Mouse (Mus musculus) CD4-positive helper T cell, adult 2 months (primary cell): Measurements from ENCODE around the gene Hoxb7.

ENCODE experiments used
- DNase-seq: peaks from one replicate; pipeline ENCODE4 v3.0.0-alpha.2; 2012; ENCODE audit warnings: low read depth, missing footprints, low spot score

The Hoxb7 gene

DNA sequence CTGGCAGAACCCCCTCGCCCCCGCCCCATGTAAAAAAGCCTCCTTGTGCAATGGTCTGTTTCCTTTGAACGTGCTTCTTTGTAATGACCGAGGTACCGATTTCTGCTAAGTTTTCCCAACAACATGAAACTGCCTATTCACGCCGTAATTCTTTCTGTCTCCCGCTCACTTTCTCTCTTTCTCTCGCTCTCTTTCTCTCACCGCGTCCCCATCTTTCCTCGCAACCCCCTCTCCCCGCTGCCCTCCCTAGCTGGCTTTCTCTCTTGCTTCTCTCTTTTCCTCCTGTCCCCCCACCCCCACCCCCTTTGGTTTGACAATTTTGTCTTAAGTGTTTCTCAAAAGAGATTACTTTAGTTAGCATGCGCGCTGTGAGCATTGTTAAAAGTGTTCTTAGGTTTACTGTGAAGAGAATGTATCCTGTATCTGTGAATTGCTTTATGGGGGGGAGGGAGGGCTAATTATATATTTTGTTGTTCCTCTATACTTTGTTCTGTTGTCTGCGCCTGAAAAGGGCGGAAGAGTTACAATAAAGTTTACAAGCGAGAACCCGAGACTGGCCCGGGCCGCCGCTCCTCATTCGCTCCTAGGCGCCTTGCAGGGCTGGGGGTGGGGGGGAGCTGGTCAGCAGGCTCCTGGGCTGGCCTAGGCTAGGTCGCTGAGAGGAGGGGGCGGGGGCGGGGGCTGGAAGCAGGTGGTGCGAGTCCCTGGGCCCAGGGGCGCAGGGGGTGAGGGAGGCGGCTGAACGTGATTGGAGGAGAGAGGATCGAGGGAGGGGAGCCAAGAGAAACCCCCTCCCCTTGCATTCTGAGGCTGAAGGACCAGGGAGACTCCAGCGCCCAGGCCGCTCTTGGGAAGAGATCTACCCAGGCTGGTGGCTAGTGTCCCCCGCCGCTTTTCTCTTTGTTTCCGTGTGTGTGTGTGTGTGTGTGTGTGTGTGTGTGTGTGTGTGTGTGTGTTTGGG is 1.4 kb upstream of the Hoxb7 start:
- no peak for DNase-seq

DNA sequence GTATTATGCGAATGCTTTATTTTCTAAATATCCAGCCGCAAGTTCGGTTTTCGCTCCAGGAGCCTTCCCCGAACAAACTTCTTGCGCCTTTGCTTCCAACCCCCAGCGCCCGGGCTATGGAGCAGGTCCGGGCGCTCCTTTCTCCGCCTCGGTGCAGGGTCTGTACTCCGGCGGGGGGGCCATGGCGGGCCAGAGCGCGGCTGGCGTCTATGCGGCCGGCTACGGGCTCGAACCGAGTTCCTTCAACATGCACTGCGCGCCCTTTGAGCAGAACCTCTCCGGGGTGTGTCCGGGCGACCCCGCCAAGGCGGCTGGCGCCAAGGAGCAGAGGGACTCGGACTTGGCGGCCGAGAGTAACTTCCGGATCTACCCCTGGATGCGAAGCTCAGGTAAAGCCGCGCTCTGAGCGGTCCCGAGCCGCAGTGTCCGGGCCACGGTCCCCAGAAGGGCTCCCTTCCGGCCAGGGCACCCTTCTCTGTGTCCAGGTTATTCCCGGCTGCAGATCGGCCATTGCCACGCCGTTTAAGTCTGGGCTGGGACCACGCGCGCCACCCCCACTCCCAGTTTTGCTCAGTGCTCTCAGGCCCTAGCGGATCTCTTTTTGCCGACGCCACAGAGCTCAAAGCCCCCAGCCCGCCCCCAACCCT is 439 bp downstream of the Hoxb7 start:
- DNase-seq: no peak

DNA sequence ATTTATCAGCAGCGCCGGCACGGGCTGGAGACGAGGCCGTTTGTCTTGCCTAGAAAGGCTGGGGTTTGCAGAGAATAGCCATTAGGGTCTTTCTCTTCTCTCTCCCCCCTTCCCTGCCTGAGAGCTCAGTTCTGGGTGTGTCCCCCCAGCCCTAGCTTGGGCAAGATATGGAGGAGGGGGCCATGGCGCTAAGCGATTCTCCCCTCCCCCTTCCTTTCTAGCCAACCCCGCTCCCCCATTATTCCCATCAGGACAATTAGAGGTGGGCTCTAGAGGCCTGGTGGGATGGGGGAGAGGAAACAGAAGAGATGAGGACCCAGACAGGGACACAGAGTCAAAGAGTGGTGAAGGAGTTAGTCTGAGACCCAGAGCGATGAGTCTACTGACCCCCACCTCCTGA is 988 bp downstream of the Hoxb7 start:
- no peak for DNase-seq

DNA sequence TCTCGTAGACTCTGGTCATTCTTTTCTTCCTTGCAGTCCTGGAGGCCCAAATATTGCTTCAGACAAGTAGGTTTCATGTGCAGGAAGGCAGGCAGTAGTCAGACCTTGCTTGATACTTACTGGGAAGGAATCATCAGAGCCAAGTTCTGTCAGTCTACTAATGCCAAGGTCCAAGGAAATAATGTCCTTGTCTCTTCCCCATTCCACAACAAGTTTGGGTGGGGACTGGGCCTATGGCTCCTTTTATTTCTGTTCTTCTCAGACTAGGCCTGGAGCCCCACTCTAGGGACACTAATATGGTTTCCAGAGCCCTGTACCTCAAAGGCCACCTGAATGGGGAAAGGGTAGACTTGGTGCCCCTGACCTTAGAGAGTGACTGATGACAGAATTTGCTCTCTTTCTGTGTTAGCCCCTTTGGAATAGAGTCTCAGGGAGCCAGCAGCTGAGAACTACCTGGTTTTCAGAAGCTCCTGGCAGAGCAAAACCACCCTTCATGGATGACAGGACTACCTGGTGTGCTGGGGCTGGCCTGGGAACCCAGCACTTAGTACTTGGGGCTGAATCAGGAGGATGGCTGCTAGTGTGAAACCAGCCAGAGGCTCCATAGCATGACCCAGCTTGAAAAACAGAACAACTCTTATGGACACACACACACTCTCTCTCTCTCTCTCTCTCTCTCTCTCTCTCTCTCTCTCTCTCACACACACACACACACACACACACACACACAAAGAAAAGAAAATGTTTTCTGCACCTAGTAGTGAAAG is 2.2 kb downstream of the Hoxb7 start:
- DNase-seq: no peak

DNA sequence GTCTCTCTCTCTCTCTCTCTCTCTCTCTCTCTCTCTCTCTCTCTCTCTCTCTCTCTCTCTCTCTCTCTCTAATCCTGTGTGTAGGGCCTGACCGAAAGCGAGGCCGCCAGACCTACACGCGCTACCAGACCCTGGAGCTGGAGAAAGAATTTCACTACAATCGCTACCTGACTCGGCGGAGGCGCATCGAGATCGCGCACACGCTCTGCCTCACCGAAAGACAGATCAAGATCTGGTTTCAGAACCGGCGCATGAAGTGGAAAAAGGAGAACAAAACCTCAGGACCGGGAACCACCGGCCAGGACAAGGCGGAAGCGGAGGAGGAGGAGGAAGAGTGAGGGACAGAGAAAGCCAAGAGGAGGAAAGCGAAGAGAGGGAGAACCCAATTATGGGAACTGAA is 2.9 kb downstream of the Hoxb7 start:
- no peak for DNase-seq

DNA sequence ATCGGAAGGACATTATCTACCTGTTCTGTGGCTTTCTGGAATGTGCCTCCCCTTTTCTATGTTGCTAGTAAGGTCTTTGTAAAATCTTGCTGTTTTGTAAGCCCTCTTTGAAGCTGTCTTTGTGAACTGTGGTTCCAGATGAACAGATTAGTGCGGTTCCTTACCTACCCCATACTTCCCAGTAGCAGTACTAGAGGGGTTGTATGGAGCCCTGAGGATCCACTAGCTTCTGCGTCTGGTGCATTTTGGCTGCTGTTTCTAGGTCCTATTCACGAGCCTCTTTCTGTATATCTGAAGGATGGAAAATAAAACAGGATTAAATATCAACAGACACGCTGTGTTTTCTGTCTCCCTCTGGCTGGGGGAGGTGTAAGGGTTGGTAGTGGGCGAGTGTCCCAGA is 3.4 kb downstream of the Hoxb7 start:
- DNase-seq: no peak

DNA sequence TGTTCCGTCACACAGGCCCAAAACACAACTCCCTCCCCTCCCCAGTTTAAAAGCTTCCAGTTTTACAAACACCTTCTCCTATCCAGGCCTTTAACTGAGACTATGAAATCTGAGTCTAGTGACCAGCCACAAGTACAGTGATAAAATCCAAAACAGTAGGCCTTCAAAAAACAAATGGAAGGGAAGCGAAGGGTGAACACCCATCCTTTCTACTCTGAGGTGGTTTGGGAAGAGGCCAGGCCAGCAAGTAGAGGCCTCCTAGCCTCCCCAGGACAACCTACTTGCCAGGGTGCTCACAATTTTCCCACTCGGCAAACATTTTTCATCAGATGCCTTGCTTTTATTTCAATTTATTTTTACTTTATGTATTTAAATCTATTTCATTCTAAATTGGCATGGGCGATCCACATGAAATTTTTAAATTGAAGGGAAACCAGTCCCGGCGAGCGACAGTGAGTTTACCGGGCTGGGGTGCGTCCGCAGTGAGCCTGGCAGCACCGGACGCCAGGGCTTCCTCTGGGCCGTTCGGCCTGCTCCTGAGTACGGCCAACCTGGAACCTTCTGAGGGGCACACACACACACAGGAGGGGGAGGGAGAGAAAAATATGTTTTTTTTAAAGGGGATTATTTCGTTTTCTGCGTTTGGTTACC is 4.4 kb downstream of the Hoxb7 start:
- no peak for DNase-seq

DNA sequence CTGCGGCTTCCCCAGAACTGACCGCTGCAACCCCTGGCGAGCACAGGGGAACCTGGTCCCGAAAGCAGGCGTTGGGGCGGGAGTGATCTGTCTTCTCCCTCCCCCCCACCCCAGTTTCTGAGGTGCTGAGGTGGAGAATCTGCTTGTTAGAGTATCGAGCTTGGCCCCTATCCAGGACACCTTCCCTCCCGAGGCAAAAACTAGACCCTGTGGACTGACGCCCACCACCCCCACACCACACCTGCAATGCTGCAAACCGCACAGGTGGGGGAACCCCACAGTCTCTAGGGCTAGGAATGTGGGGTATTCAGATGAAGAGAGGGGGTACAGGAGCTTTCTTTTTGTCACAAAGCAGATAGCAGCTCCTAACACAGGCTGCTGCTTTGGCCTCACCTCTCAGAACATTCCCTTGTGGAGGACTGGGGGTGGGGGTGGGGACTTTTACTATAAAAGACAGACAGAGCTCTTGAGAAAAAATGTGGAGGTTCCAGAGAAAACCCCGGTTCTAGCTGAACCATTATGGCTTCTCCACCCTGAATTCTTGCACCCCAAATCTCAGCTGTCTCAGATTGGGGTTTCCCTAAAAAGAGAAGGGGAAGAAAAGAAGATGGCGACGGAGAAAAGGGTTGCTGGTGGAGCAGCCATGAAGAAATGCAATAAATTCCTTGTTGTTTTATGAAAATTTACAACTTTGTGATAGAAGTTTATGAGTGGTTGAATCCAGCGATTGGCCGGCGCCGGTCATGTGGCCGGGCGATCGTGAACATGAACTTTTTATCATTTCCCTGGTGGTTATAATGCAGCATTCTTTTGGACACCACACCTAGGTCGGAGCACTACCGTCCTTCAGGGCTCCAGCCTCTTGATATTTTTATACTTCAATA is 5.5 kb downstream of the Hoxb7 start, which contains the start of gene Hoxb6:
Hoxb6 (plus strand) TSS at position 796 of the 884 bp plus-strand sequence.
- DNase-seq: no peak

DNA sequence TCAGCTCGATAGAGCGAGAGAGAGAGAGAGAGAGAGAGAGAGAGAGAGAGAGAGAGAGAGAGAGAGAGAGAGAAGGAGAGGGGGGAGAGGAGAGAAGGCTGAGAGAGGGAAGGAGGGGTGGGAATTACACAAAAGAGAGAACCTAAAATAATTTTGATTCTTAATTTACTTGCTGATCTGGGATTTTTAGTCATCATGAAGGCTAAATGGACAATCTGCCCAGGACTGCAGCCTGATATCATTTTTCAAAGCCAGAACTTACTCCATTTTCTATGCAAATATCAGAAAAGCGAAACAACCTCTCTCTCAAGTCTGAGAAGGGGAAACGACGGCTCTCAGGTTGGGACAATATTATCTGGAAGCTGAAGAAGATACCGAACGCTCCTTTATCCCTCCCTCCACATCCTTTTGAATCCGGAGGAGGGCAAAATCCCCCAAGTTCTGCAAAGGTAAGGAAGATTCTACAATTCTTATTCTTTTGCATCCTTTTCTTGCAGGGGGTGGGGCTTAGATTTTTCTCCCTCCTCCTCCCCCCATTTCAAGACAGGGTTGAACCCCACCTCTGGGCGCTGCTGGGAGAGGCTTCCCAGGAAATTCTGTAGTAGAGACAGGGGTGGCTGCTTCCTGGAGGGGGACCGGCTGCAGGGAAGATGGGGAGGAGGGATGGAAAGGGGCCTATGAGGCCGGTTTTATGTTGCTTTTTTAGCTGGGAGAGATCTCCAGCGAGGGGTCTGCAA is 6.3 kb downstream of the Hoxb7 start:
- no peak for DNase-seq

DNA sequence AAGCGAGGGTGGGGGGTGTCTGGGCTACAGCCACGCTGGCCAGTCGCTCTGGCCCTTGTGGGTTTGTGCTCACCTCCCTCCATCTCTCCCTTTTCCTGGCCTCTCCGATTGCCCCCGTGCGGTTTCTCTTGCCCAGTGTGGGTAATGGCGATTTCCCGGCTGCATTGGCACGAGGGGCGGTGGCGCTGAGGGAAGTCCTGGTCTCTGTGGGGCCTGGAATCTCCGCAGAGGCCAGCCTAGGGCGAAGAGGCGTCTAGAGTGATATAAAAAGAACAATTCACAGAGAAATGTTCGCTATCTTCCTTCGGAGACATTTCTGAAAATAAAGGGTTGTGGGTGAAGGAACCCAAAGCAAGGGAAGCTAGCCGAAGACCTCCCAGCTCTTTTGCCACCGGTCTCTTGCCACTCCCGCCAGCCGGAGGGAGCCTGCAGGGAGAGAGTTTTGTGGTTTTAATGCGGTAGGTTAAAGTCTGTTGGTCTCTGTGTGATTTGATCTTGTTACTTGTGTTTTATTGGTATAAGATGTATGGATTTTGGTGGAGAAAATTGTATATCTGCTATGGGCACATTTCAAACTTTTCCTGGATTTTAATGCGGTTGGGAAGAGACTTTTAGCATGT is 7.0 kb downstream of the Hoxb7 start:
- DNase-seq: no peak

DNA sequence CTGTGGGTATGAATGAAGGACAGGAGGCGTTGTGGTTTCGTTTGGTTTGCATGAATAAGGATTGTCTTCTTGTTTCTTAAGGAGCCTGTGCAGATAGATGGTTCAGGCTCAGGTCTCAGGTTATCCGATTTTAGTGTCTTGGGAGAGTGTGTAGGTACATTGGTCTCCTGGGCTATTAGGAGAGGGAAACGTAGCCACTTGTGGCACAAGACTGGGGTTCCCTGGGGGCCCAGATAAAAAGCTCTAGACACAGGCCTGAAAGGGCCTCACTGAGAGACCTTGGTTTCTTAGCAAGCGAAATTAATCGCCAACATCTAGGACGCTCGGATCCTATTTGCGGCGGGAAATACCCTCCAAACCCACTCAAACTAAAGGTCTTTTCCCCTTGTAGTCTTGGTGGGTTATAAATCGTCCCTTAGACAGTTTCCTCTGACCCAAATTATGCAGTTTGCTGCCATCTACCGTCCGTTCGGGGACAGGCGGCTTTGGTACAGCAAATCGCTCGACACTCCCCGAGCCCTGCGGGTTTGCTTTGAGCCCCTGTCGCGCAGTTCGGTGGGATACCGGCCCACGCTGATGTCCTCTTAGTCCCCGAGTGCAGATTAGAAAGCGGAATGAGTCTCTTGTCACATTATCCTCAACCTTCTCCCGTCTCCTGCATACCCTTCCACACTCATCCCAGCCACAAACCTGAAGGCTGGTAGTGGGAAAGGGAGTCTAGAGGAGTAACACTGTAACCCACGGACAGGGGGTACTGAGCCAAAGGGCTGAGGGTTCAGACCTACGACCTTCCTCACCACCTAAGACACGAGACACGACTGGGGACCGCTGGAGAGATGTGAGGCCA is 8.0 kb downstream of the Hoxb7 start:
- DNase-seq: peak; percentile 75

DNA sequence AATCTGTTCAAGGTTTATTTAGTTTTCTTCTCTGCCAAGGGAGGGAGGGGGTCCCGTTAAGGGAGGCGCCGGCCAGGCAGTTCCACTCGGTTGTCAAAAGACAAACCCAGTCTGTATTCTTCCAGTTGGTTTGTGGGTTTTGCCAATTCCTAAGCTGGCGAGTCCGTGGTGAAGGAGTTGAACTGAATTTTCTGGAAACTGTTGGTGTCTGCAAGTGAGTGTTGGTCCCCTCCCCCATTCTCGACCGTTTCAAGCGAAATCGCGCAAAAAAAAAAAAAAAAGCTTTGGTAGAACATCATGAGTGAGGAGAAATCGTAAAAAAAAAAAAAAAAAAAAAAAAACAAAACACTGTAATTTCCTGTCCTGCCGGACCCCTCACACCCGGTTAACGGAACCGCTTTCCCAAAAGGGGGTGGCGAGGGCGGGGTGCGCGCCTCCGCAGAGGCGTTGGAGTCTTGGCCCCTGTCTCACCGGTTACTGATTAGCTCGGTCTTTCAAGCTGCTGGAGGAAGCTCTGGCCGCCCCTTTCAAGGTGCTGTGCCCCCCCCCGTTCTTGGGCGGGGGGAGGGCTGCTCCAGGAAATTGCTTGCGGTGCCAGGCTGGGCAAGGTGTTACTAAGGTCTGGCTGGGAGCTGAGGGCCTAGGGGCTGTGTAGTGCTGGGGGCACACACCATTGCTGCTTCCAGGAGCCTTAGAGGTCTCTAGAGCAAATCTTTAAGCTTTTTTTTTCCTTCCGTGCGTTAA is 8.8 kb downstream of the Hoxb7 start:
- DNase-seq: no peak

DNA sequence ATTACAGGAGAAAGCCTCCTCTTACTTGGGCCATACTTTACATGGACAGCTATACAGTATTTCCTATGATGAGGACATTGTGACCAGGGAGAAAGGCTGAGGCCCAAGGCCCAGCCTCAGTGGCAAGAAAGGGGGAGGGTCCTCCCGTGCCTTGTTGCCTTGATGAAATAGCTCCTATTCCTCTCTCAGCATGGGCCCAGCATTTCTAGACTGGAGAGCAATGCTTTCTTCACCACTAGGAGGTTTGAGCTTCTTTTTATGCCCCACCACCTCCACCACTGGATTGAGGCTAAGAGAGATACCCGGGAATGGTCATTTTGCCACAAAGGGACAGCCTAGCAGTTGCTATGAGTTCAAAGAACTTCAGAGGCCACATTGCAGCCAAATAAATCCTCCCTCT is 10.6 kb downstream of the Hoxb7 start:
- DNase-seq: no peak

DNA sequence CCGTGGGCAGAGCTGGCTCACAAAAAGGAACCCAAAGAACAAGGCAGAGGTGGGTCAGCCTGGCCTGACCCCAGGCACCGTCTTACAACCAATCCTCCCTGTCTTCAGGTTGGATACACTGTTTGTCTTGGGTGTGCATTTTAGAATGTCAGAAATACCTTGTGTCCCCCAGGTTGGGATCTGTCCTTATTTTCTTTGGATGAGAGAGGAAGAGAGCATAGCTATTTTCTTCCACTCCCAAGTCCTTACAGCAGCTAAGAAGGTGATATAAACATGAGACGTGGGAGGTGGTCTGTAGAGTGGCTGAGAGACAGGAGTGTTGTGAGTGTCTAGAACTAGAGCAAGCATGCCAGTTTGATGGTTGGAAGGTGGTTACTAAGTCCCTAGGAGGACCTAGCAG is 11.0 kb downstream of the Hoxb7 start:
- no peak for DNase-seq

DNA sequence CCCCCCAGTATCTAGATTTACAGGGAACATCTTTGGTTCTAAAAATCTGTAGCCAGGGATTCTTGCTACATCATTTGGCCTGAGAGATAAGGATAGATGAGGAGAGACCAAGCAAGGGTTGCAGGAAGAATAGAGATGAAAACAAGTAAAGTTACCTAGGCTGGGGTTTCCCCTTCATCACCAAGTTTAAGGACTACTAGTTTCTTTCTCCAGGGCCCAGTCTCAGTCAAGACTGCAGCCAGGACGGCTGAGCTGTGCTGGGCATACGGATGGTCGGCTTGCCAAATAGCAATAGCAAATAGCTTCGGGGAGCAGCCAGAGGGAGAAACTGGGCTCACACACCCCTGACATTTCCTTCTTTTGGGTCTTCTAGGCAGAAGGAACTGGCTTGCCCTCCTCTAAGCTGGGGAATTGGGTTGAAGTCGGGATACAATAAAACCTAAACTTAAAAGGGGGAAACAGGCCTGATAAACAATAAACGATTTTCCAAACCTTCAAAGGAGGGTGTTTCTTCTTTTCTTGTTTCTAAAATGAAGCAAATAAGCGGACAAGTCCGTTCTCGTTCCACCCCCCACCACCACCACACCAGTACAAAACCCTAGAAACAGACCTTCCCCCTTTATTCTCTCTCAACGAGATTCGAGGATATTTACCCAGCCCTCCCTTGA is 11.7 kb downstream of the Hoxb7 start:
- no peak for DNase-seq

DNA sequence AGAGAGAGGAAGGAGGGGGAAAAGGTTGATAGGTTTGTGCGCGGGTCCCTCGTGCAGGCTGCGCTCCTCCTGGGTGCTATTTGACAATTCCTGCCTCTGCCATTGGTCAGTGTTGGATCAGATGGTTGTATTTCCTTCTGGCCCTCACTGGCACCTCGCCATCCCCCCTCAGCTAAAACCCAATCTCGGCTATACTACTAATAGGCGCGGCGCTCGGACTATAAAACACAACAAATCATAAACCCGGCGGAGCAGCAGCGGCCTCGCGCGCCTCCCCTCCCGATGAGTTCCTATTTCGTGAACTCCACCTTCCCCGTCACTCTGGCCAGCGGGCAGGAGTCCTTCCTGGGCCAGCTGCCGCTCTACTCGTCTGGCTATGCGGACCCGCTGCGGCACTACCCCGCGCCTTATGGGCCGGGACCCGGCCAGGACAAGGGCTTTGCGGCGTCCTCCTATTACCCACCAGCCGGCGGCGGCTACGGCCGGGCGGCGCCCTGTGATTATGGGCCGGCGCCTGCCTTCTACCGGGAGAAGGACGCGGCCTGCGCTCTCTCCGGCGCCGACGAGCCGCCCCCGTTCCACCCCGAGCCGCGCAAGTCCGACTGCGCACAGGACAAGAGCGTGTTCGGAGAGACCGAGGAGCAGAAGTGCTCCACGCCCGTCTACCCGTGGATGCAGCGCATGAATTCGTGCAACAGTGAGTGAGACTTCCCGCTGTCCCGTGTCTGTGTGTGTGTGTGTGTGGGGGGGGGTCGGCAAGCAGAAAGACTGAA is 12.7 kb downstream of the Hoxb7 start:
- DNase-seq: no peak

DNA sequence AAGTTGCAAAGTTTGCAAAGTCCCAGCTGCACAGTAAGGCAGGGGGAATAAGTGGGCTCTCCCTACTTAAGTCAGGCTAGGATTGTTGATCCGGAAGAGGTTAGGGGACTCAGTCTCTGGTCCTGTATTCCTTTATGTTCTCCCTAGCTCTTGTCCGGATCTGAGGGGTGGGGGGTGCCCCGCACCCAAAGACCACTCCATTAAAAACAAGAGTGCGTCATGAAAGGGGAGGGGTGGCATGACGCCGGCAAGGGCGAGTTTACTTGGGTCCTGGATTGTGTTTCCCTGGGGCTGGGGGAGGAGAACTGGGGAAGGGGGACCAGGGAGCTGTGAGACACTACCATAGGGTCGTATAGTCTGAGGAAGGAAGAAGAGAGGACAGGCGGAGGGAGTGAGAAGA is 13.4 kb downstream of the Hoxb7 start:
- DNase-seq: no peak
